Mouse (Mus musculus) forebrain, embryonic 13.5 days (tissue): ENCODE data around the gene Gmnc. TPM values are rescaled to one million over a fixed set of nuclear protein-coding genes. Genes with fewer than 3 reads are reported as not detected.

ENCODE experiments used
- ATAC-seq: fragments of 200-750 bp; cut with Nextera tagmentation; 2 replicates; pipeline ENCODE4 v1.8.0; 2017
- H3K27ac ChIP-seq: fragments of 300-500 bp; sonication (generic); 2 replicates; pipeline ENCODE4 v1.5.1; 2015; ENCODE audit warnings: inconsistent platforms, mild to moderate bottlenecking, moderate library complexity
- H3K27me3 ChIP-seq: fragments of 300-500 bp; sonication (generic); 2 replicates; pipeline ENCODE4 v1.6.1; 2015; ENCODE audit warnings: mild to moderate bottlenecking, inconsistent platforms
- H3K36me3 ChIP-seq: fragments of 300-500 bp; sonication (generic); 2 replicates; pipeline ENCODE4 v1.6.1; 2015; ENCODE audit warnings: mild to moderate bottlenecking, inconsistent platforms; ENCODE audit not compliant: poor library complexity, severe bottlenecking
- H3K4me1 ChIP-seq: fragments of 300-500 bp; sonication (generic); 2 replicates; pipeline ENCODE4 v1.6.1; 2015; ENCODE audit warnings: inconsistent platforms
- H3K4me2 ChIP-seq: fragments of 300-500 bp; sonication (generic); 2 replicates; pipeline ENCODE4 v1.6.1; 2015; ENCODE audit warnings: inconsistent platforms, mild to moderate bottlenecking, moderate library complexity
- H3K4me3 ChIP-seq: fragments of 300-500 bp; sonication (generic); 2 replicates; pipeline ENCODE4 v1.5.1; 2015; ENCODE audit warnings: mild to moderate bottlenecking, inconsistent platforms
- H3K9ac ChIP-seq: fragments of 300-500 bp; sonication (generic); 2 replicates; pipeline ENCODE4 v1.6.1; 2015; ENCODE audit warnings: mild to moderate bottlenecking, inconsistent platforms
- H3K9me3 ChIP-seq: fragments of 300-500 bp; sonication (generic); replicated peaks from 2 replicates; pipeline ENCODE4 v1.6.1; 2016; ENCODE audit warnings: inconsistent platforms
- WGBS: fragments of 180-500 bp; shearing (Covaris S2); methylation state at CpG from one replicate; pipeline ENCODE4 v1.1.7; 2015; 5-methylcytosine and 5-hydroxymethylcytosine counted together
- polyA plus RNA-seq: library from polyadenylated mRNA; unstranded; fragments of >200 nt; fragmentation: Nextera tagmentation; extraction: Ambion mirVana; gene quantifications from 2 replicates; pipeline ENCODE4 v1.2.1, GENCODE M21; 2015

Gene Gmnc
- 0.36 and 0.92 TPM in 2 replicates for polyA plus RNA-seq

- Histone ChIP-seq H3K4me2 (no peak within 1 kb of the TSS), H3K27ac (no peak within 1 kb of the TSS), H3K27me3 (no peaks in the 10 kb centered on the region), H3K9ac (no peak within 1 kb of the TSS), H3K9me3 (no peaks in the 10 kb centered on the region), H3K4me1 (no peaks in the 10 kb centered on the region), H3K4me3 (no peak within 1 kb of the TSS), H3K36me3 (no peaks in the 10 kb centered on the region)
- no peak for ATAC-seq
- WGBS: 34% methylated on average over 13 of the region's 13 CpGs
Observed at GRCm38 (mm10) chr16:26991477-26992300, at the start of gene Gmnc. Gene Gmnc (minus strand): TSS chr16:26991652.

- no peaks in the 10 kb centered on the region for H3K36me3 ChIP-seq
- no peaks in the 10 kb centered on the region for H3K4me1 ChIP-seq
- no peaks in the 10 kb centered on the region for H3K9me3 ChIP-seq
- ATAC-seq: no peak
- 95% methylated on average over 2 of the region's 2 CpGs for WGBS
- H3K27me3 ChIP-seq: no peaks in the 10 kb centered on the region
- H3K4me3 ChIP-seq: no peak overlapping the region
- no peak overlapping the region for H3K4me2 ChIP-seq
- no peak overlapping the region for H3K9ac ChIP-seq
- no peak overlapping the region for H3K27ac ChIP-seq
Observed at GRCm38 (mm10) chr16:27027281-27027680, 35.8 kb upstream of the Gmnc start.

- H3K9me3 ChIP-seq: no peaks in the 10 kb centered on the region
- no peak overlapping the region for H3K4me2 ChIP-seq
- 90% methylated on average over 4 of the region's 4 CpGs for WGBS
- no peaks in the 10 kb centered on the region for H3K27me3 ChIP-seq
- no peak overlapping the region for H3K9ac ChIP-seq
- no peak overlapping the region for H3K27ac ChIP-seq
- ATAC-seq: no peak
- no peak overlapping the region for H3K4me3 ChIP-seq
- no peaks in the 10 kb centered on the region for H3K4me1 ChIP-seq
- H3K36me3 ChIP-seq: no peaks in the 10 kb centered on the region
Observed at GRCm38 (mm10) chr16:27026226-27026625, 34.8 kb upstream of the Gmnc start.

GRCm38 (mm10) chr16:27022746-27023145 lies 31.3 kb upstream of the Gmnc start:
- ATAC-seq: no peak
- no peak overlapping the region for H3K27ac ChIP-seq
- H3K4me3 ChIP-seq: no peak overlapping the region
- no peaks in the 10 kb centered on the region for H3K9me3 ChIP-seq
- no peak overlapping the region for H3K9ac ChIP-seq
- no peak overlapping the region for H3K4me2 ChIP-seq
- no peaks in the 10 kb centered on the region for H3K36me3 ChIP-seq
- 92% methylated on average over 2 of the region's 2 CpGs for WGBS
- no peaks in the 10 kb centered on the region for H3K27me3 ChIP-seq
- no peaks in the 10 kb centered on the region for H3K4me1 ChIP-seq

- Histone ChIP-seq H3K9ac (no peak overlapping the region), H3K4me3 (no peak overlapping the region), H3K9me3 (no peaks in the 10 kb centered on the region), H3K27me3 (no peaks in the 10 kb centered on the region), H3K4me1 (no peaks in the 10 kb centered on the region), H3K36me3 (no peaks in the 10 kb centered on the region), H3K27ac (no peak overlapping the region), H3K4me2 (no peak overlapping the region)
- WGBS: 27% methylated on average over 4 of the region's 4 CpGs
- ATAC-seq: peak; percentile 33; the same call in 1 of the 2 replicates
Observed at GRCm38 (mm10) chr16:27017309-27017708, 25.9 kb upstream of the Gmnc start.

GRCm38 (mm10) chr16:27002714-27003113 lies 11.3 kb upstream of the Gmnc start:
- Histone ChIP-seq H3K9me3 (no peaks in the 10 kb centered on the region), H3K9ac (no peak overlapping the region), H3K27me3 (peaks cover 15% of the 10 kb centered on the region), H3K4me1 (peaks cover 4% of the 10 kb centered on the region), H3K4me2 (no peak overlapping the region), H3K4me3 (no peak overlapping the region), H3K27ac (no peak overlapping the region), H3K36me3 (no peaks in the 10 kb centered on the region)
- ATAC-seq: no peak
- 93% methylated on average over 1 of the region's 1 CpGs for WGBS

GRCm38 (mm10) chr16:26999563-26999962 lies 8.1 kb upstream of the Gmnc start:
- Histone ChIP-seq H3K4me2 (no peak overlapping the region), H3K9me3 (no peaks in the 10 kb centered on the region), H3K9ac (no peak overlapping the region), H3K27ac (no peak overlapping the region), H3K4me1 (peaks cover 4% of the 10 kb centered on the region), H3K27me3 (peaks cover 16% of the 10 kb centered on the region), H3K4me3 (no peak overlapping the region), H3K36me3 (no peaks in the 10 kb centered on the region)
- peak; percentile 62; the same call in 1 of the 2 replicates for ATAC-seq
- WGBS: 0% methylated on average over 2 of the region's 2 CpGs

- 64% methylated on average over 19 of the region's 19 CpGs for WGBS
- peak; percentile 89 for ATAC-seq
- no peak overlapping the region for H3K4me2 ChIP-seq
Observed at GRCm38 (mm10) chr16:26989415-26990315, 1.8 kb downstream of the Gmnc start.

GRCm38 (mm10) chr16:26988188-26988587 lies 3.3 kb downstream of the Gmnc start:
- H3K27ac ChIP-seq: no peak overlapping the region
- no peaks in the 10 kb centered on the region for H3K27me3 ChIP-seq
- WGBS: 96% methylated on average over 1 of the region's 1 CpGs
- H3K36me3 ChIP-seq: no peaks in the 10 kb centered on the region
- no peak overlapping the region for H3K4me2 ChIP-seq
- no peaks in the 10 kb centered on the region for H3K4me1 ChIP-seq
- H3K9ac ChIP-seq: no peak overlapping the region
- no peak overlapping the region for H3K4me3 ChIP-seq
- H3K9me3 ChIP-seq: no peaks in the 10 kb centered on the region
- no peak for ATAC-seq

More at GRCm38 (mm10) chr16:26989415-26990315, 1.8 kb downstream of the Gmnc start:
- H3K4me3 ChIP-seq: no peak overlapping the region
- H3K36me3 ChIP-seq: no peaks in the 10 kb centered on the region
- H3K9me3 ChIP-seq: no peaks in the 10 kb centered on the region
- H3K27ac ChIP-seq: no peak overlapping the region
- no peaks in the 10 kb centered on the region for H3K27me3 ChIP-seq
- no peaks in the 10 kb centered on the region for H3K4me1 ChIP-seq
- H3K9ac ChIP-seq: no peak overlapping the region

GRCm38 (mm10) chr16:26985796-26986195 lies 5.7 kb downstream of the Gmnc start:
- no peak for ATAC-seq
- Histone ChIP-seq H3K4me3 (no peak overlapping the region), H3K4me2 (no peak overlapping the region), H3K36me3 (no peaks in the 10 kb centered on the region), H3K27me3 (no peaks in the 10 kb centered on the region), H3K9ac (no peak overlapping the region), H3K27ac (no peak overlapping the region), H3K9me3 (no peaks in the 10 kb centered on the region), H3K4me1 (no peaks in the 10 kb centered on the region)
- 71% methylated on average over 1 of the region's 1 CpGs for WGBS

- H3K36me3 ChIP-seq: no peaks in the 10 kb centered on the region
- no peaks in the 10 kb centered on the region for H3K4me1 ChIP-seq
- no peaks in the 10 kb centered on the region for H3K27me3 ChIP-seq
- H3K9ac ChIP-seq: no peak overlapping the region
- no peak overlapping the region for H3K27ac ChIP-seq
- H3K4me2 ChIP-seq: no peak overlapping the region
- no peaks in the 10 kb centered on the region for H3K9me3 ChIP-seq
- H3K4me3 ChIP-seq: no peak overlapping the region
- 37% methylated on average over 3 of the region's 3 CpGs for WGBS
- no peak for ATAC-seq
Observed at GRCm38 (mm10) chr16:26982112-26982511, 9.3 kb downstream of the Gmnc start.

- Histone ChIP-seq H3K9me3 (no peaks in the 10 kb centered on the region), H3K27me3 (peaks cover 15% of the 10 kb centered on the region; the same call in 1 of the 2 replicates), H3K4me2 (peak overlapping the region; percentile 69), H3K9ac (peak overlapping the region; percentile 50; the same call in 1 of the 2 replicates), H3K4me3 (peak overlapping the region; percentile 37), H3K27ac (no peak overlapping the region), H3K36me3 (no peaks in the 10 kb centered on the region), H3K4me1 (peaks cover 5% of the 10 kb centered on the region)
- WGBS: under 1% methylated on average over 28 of the region's 28 CpGs
- peak; percentile 77 for ATAC-seq
Observed at GRCm38 (mm10) chr16:26967967-26968366, 23.5 kb downstream of the Gmnc start.
